Mouse (Mus musculus): ENCODE results near the gene Mfsd11.
A peak's percentile ranks its signal among the peaks of the same experiment; 100 is the strongest.

Mfsd11 gene

DNA sequence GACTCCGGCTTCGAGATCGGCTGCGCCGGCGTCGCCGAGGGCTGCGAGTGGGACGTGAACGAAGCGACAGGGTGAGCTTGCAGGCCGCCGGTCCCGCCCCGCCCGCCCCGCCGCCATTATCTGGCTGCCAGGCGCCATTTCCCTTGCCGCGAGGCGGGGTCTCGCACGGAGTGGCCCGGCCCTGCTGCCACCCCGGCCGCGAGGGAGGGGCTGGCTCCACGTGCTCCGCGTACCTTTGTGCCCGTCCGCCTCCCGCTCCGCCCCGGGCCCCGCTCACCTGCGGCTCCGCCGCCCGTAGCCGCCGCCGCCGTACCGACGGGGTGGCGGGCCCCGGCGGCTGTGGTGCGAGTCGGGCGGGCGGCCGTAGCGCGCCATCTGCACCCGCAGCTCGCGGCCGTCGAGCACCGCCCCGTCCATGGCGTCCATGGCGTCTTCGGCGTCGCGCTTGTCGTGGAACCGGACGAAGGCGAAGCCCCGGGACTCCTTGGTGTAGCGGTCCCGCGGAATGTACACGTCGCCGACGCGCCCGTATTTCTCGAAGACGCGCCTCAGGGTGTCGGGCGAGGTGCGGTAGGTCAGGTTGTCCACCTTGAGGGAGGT is at the start of gene Mfsd11:
Mfsd11 (plus strand) TSS at position 150 of the 600 bp plus-strand sequence.
- DNase-seq (ENCODE audit: low read depth, low spot score), result no peak

DNA sequence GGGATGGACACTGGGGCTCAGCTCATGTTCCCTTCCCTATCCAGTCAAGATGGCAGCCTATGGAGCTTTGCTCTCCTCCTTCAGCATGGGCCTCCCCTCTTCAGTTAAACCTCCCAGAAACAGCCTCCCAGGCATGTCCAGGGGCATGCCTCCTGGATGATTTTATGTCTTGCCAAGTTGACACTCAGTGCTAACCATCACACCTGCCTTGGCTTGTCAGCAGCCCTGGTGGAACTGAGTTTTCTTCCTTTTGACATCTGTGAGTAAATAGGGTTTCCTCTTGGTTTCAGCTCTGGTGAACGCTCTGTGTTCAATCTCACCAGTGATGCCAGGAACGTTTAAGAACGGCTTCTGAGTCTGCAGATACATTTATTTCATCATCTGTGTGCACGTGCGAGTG is 49.5 kb upstream of the Mfsd11 start:
- no peak for DNase-seq (ENCODE audit: low read depth, low spot score)

DNA sequence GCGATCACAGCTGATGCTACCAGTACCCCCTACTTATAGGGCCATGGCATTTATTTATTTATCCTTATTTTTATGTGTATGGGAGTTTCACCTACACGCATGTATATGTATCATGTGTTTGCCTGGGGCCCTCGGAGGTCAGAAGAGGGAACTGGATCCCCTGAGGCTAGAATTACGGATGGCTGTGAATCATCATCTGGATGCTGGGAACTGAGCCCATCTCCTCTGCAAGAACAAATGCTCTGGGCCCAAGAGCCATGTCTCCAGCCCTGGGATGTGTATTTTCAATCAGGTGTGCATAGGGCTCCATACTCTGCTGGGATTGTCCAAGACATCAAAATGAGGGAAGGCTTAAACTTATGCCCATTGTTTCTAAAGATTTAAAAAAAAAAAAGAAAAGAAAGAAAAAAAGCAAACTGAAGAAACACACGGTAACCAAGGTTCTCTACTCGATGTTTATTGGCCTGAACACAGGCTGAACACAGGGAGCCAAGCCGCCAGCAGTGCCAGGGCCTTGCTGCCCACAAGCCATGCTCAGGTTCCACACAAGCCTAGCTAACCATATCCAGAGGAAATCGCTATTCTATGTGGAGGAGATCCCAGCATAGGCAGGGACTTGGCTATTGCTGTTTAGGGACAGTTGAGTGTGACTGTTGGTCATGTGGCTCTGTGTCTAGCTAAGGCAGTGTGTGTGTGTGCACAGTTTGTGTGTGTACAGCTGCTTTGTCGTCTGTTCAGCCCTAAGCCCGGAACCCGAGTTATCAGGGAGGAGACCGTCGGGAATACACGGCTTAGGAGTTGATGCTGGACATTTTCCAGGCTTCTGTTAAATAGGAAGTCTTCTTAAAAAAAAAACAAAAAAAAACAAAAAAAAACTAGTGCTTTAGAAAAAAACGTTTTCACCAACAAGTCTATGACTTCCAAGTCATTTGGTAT is 45.8 kb upstream of the Mfsd11 start:
- DNase-seq (ENCODE audit: low read depth, low spot score), result no peak

DNA sequence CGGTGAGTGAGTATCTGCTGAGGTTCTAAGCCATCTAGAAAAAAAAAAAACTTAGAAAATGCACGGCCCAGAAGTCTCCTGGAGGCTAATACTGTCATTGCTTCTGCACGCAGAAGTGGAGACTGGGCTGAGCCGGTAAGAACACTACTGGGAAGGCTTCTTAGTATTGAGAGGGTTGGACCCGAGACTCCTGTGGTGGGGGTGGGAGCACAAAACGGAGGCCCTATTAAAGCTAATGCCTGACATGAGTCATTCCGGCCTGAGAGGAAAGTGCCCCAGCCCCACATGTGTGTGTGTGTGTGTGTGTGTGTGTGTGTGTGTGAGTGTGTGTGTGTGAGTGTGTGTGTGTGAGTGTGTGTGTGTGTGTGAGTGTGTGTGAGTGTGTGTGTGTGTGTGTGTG is 45.1 kb upstream of the Mfsd11 start:
- DNase-seq (ENCODE audit: low read depth, low spot score), result peak; percentile 30

DNA sequence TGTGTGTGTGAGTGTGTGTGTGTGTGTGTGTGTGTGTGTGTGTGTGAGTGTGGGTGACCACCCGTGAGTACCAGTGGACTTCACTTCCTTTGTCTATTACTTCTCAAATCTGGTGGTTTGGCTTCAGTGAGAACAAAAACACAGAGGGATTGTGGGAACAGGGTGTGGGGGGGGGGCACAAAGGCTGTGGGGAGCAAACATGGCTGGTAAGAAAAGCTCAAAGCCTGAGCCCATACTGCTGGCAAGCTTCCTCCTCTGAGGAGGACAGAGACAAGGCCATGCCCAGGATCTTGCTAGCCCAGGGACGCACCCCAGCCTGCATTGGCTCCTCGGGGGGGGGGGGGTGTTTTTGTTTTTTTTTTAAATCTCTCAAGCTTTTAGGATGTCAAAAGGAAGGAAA is 44.7 kb upstream of the Mfsd11 start:
- no peak for DNase-seq (ENCODE audit: low read depth, low spot score)

DNA sequence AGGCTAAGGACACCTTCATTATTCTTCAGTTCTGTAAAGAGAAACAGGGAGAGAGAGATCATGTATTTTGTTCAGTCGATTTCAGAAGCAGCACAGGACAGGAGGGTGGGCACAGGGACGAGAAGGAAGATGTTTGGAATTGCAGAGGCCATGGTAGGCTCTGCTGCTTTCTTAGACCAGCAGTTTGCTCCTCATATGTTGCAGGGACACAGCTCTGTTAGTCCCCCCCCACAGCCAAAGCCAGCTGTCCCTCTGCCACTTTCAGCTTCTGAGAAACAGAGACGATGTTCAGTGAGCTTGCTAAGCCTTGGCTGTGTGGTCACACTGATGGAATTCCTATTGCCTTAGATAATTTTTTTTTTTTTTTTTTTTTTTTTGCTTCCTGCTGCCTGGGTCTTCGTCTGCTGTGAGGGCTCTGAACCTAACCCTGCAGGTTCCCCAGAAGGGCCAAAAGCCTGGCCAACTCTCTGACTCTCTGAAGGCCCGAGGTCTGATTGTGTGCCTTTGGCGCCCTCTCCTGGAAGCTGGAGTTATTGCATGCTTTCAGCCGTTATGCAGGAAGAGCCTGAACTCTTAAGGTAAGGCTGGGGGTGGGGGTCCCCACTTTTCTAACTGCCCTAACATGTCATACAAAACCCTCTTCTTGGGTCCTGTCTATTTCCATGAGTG is 44.2 kb upstream of the Mfsd11 start:
- DNase-seq (ENCODE audit: low read depth, low spot score), result peak; percentile 83

DNA sequence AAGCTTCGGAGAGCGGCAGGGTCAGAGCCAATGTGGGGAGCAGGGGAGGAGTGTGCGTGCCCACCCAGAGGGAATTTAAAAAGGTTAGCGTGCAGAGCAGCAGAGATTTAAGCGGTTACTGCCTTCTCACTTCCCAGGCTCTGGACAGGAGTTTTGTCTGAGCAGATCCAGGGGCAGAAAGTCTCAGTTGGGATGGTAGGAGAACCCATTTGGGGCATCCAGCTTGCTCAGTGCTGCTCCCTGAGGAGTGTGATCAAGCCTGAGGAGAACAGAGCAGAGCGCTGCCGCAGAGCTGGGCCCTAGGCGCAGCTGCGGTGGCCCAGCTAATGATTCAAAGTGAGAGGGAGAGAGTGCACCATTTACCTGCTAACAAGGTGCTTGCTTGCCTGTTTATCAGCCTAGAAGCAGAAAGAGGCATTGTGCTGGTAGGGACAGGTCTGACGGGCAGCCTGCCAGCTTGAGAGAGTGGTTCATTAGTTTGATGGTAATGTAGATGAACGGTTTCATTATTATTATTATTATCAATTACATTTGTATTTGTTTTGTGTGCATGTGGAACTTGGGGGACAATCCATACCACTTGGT is 43.3 kb upstream of the Mfsd11 start:
- DNase-seq (ENCODE audit: low read depth, low spot score), result peak; percentile 22

DNA sequence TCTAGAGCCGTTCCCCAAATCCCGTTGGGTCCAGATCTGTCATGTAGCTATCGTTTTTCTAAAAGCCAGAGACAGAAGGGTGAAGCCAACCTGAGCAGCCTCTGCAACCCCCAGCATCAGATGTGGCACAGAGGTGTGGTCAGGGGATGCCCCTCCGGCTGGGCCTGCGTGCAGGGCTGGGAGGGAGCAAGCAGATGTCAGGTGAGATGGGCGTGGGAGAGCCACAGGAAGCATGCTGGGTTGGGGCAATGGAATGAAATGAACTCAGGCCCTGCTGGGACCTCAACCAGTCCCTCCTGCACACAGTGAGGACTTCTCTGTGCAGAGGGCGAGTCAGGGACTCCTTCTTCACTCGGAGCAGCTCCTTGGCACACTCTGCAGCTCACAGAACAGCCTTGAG is 42.7 kb upstream of the Mfsd11 start:
- no peak for DNase-seq (ENCODE audit: low read depth, low spot score)

DNA sequence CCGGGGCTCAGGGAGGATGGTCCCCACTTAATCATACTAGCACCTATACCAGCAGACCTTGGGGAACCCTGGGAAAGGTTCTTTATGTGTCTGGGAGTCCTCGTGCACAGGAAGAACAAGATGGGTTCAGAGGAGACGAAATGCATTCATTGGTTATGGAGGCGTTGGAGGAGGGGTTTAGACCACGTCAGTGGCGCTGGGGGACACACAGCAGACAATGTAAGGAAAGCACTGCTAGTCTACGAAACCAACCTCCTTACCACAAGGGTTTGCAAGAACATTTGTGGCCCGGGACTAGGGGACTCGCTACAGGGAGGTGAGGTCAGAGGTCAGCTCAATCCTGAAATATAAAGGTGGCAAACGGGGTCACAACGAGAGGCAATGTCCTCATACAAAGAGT is 41.7 kb upstream of the Mfsd11 start:
- no peak for DNase-seq (ENCODE audit: low read depth, low spot score)

DNA sequence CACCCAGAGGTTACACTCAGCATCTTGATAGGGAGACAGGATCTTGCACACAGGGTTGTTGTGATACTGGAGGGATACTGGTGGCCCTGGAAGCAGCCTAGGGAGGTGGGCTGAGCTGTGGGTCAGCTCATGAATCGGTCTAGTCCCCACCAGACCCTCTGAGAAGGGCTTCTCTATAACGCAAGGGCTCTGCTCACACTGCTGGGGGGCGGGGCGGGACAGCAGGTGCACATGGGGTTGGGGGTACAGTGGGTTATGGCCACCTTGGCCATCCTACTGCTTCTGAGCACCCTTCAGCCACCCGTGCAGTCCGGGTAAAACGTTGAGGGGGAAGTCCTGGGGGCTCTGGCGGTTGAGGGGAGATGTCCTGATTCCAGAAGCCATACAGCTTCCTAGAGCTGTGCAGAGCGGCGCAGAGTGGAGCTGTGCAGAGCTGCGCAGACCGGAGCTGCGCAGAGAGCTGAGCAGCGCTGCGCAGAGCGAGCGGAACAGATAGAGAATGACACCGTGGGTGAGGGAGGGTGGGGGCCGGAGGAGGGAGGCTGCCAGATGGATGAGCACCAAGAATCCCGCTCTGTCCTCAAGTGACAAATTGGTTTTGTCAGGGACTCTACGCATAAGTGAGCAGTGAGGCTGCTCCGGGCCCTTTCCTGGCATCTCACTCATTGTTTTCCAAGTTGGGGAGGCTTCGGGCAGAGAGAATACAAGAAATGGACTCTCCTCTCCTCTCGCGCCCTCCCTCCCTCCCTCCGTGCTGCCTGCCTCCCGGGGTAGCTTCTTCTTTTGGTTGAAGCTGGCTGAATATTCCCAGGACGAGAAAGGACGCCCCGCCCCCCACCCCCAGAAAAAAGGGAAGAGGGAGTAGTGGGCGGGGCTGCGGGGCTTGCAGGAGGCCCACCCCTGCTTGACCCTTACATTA is 41.0 kb upstream of the Mfsd11 start:
- DNase-seq (ENCODE audit: low read depth, low spot score), result peak; percentile 82

DNA sequence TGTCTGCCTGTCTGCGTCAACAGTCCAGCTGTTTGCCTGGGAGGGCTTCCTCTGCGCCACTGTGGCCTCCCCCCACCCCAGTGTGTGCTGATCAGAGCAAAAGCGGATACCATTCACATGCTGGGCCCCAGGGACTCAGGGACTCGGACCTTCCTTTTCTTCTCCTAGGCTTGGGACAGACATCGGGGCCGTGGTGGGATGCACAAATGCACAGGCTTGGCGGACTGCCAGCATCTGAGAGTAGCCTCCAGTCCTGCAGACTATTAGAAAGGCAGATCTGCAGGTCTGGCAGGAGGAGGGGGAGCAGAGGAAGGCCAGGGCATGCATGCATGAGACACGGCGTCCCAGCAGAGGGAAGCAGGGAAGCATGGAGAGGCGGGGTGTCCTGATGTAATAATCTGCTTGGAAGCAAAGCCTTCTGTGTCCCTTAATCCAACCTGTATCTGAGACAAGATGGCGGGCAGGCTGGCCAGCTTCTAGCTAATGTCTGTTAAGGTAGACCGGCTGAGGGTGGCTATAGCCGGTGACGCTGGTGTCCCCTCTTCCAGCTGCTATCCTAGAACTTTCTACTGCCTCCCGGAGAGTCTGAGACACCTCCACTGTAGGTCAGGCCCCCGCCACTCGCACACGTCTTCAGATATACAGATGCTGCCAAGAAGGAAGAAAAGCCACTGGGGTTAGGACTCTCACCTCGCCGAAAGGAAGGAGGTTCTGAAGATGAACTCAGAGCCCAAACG is 39.3 kb upstream of the Mfsd11 start:
- no peak for DNase-seq (ENCODE audit: low read depth, low spot score)

DNA sequence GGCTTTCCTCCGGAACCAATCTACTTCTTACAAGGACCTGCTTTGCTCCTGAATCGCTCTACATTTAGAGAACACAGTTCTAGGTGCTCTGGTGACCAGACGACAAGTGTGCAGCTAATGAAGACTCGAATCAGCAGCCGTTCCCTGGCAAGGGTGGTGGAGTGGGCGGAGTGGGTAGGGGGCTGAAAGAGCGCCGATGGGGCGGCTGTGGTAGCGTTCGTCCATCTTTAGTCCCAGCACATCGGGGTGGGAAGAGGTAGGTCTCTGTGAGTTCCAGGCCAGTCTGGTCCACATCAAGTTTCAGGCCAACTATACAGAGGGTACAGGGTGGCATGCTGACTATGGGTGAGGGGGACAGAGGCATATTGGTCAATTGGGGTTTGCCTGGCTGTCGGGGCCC is 38.6 kb upstream of the Mfsd11 start:
- DNase-seq (ENCODE audit: low read depth, low spot score), result no peak

DNA sequence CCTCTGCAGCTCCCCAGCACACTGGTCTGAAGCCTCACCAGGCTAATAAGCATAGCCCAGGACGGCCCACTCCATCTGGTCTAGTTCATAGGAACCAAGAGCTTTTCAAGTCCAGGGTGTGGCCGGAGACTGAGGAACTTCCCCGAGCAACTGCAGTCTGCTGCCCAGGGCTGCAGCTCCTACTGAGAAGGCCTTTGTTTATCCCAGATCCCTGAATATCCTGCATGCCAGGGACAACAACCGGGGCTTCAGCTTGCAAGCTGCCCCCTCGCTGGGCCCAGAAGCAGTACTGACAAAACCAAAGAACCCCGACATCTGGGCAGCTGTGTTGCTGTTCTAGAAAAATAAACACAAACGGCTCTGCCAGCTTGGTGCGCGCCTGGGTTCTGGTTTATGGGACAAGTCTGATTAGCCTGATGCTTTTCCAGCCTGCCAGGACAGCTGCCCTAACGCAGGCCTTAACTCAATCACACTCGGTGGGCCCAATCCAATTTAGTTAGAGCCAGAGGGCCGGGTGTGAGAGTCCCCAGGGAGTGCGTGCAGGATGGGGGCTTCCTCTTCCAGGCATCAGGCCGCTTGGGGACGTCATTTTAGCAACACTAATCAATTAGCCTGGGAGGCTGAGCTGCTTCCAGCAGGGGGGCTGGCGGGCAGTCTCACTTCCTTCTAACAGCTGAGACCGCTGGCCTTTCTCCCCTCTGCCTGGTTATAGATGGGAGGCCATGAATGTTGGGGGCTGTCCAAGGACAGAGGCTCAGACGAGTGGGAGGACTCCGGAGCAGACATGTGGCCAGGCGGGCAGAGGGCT is 38.0 kb upstream of the Mfsd11 start:
- DNase-seq (ENCODE audit: low read depth, low spot score), result no peak

DNA sequence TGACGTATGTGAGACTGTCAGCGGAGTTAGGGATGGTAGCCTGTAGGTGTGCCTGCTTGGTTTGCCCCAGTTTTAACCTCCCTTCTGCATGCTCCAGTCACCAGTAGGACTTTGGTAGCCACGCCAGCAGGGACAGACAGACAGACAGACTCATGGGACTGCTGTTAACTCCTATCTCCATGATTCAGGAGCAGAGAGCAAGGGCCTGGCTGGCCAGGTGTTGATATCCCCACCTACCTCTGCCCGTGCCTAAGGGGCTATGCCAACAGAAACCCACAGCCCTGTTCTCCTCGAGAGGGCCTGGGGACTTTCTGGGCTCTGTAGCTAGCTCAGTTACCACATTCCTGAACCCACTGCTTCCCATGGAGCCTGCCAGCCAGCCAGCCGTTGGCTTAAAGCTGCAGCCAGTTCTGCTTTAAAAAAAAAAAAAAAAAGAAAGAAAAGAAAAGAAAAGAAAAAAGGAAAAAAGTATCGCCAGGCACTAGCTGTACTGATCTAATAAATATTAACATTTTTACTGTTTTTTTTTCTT is 37.3 kb upstream of the Mfsd11 start:
- no peak for DNase-seq (ENCODE audit: low read depth, low spot score)

DNA sequence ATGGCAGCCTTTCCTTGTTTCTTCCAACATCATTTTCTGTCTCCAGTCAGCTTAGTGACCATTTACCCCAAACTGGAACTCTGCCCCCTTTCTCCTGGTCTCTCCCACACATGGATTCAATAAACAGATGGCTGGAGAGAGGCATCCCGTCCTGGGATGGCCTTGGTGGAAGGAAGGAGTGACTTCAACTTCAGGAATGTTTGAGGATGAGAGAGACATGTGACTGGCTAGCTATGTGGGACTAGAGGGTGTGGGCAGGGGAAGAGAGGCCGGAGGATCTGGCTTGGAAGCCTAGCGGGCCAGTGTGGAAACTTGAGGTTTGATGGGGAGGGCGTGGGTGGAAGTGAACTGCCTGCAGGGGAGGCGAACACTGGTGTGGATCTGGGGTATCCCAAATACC is 35.5 kb upstream of the Mfsd11 start:
- no peak for DNase-seq (ENCODE audit: low read depth, low spot score)

DNA sequence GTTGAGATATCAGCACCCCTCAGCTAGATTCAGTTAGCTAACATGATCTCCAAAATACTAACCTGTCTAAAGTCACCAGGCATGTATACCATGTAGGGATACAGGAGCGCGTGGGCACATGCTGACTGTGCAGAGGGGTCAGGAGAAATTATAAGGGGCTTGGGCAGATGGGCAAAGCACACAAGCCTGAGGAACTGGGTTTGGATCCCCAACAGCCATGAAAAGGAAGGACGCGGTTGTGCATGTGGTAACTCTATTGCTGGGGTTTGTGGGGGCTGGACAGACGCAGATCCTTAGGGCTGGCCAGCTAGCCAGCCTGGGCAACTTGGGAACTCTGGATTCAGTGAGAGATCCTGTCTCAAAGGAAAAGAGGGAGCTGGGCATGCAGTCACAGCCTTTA is 34.7 kb upstream of the Mfsd11 start:
- DNase-seq (ENCODE audit: low read depth, low spot score), result no peak

DNA sequence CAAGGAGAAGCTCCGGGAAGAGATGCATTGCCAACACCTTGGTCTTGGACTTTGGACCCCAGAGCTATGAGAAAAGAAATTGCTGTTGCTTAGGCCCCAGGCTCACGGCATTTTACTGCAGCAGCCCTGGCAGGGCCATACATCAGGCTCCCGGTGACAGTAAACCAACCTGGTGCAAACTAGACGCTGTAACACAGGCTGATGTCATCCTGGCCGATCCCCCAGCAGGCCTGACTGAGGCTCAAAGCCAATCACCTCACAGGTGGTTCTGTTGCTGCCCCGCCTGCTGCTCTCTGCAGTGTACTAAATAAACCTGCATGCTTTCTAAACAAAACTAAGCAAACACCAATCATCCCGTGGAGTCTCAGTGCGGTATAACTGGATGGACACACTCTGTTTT is 33.5 kb upstream of the Mfsd11 start:
- no peak for DNase-seq (ENCODE audit: low read depth, low spot score)

DNA sequence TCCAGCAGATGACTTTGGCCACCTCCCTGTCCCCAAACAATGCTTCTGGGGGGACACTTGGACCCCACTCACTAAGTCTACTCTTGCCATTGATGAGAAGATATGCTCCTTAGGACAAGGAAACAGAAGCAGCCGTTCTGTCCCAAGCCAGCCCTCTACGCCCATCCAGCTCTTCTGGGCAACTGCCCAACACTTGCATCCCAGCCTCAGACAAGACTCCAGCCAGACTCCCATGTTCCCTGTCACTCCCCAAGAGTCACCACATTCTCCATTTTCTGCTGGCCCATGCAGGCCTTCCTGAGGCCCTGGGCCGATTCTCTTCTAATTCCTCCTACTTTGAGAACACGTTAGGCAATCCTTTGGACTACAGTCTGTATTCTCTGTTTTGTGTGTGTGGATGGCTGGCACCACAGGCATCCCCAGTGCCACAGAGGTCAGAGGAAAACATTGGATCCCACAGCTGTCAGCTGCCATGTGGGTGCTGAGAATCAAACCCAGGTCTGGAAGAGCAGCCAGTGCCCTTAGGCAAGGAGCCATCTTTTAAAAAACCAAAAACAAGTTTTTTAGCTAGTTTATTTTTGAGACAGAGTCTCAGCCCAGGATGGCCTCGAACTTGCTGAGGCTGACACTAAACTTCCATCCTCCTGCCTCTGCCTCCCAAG is 32.2 kb upstream of the Mfsd11 start:
- no peak for DNase-seq (ENCODE audit: low read depth, low spot score)

Measured in ES-CJ7 (cell line).